Mouse (Mus musculus): ENCODE measurements around the gene Adamts4.
"Not testable (repeated sequence)": the region's sequence is repeated elsewhere in the genome, so short reads cannot be mapped to it uniquely, and the experiment has no call there.

Gene Adamts4

DNA sequence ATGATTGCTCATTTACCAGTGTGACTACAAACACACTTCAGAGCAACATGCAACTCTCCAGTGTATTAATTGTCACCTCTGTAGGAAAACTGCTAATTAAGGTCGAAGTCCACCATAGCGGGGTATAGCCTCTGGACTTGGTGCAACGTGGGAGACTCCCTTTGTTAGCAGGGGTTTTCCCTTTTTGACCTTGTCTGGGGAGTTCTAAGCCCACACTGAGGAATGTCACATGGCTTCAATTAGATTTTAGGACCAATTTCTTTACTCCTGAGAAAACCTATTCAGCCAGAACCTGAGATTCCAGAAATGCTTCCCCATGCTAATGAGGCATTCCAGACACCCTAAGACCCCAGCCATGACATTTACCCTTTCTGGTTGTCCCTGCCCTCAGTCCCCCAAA lies 20.0 kb upstream of the Adamts4 start:
- DNase-seq (ENCODE audit: low read depth, low spot score), result no peak

DNA sequence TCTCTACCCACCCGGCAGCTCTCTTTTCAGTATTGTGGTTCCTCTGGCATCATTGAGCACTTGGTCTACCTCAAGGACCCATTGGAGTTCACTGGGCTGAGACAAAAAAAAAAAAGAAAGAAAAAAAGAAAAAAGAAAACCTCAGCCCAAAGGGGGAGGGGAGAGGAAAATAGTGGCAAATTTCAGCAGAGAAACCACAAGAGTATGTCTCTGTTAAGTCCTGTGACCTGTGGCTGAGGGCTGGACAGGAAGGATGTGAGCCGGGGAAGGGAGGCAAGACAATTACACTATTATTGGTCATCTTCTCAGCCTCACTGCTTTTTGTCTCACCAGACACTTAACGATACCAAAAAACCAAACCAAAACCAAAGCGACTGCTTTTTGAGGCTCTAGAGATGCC lies 18.4 kb upstream of the Adamts4 start:
- DNase-seq (ENCODE audit: low read depth, low spot score), result no peak

DNA sequence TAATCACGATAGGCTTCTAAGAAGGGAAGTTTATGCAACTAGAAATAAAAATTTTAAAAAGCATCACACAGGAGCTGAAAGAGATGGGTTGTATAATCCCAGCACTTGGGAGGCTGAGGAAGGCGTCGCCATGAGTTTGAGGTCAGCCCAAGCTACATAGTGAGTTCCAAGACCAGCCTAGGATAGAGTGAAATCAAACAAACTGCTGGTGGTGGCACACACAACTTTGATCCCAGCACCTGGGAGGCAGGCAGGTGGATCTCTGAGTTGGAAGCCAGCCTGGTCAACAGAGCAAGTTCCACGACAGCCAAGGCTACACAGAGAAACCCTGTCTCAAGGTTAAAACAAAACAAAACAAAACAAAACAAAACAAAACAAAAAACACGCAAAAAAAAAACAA lies 17.9 kb upstream of the Adamts4 start:
- DNase-seq (ENCODE audit: low read depth, low spot score), result no peak

DNA sequence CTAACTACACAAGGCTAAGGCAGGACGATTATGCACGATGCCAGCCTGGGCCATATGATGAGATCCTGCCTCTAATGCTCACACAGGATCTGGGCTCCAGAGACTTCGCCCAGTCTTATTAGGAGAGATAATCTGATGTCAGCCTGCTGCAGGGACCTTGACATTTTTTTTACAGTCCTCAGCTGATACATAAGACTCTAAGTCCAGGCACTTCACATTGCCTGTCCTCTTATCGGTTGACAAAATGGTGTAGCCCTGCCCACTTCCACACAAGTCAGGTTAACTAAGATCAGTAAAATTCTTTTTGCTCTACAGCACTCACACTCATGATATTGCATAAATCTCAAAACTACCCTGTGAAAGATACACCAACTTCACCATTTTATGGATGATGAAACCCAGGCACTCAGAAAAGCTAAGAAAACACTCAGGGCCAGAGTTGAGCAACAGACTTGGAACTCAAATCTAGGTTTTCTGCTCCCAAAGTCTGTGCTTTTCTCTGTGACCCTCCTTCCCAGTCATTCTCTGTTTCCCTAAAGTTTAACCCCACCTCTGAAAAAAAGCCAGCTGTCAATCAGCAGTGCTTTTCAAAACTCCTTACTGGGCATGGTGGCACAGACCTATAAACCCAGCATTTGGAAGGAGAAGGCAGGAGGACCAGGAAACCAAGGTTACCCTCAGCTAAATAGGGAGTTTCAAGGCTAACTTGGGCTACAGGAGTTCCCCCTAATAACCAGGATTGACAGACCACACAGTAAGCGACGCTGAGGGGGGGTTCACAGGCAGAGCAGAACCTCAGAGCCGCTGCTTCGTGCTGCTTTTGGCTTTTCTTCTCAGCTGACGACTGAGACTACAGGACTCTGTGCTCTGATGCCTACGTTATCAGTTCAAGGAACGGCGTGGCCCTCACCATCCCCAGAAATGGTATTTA lies 17.2 kb upstream of the Adamts4 start:
- no peak for DNase-seq (ENCODE audit: low read depth, low spot score)

DNA sequence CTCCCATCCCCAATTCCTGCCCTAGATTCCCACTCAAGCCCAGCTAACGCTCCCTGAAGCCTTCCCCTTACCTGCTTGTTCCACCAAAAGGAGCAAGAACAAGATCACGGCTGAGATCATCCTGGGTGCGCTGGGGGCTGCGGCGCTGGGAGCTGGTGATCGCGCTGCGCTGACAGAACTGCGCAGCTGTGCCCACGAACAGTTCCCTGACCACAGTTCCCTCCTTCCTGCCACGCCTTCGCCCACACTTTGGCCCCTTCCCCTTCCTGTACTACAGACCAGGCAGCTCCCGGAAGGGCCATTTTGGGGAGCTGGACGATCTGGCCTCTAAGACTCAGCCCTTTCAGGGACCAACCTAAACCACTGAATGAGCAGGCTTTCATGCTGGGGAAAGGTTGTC lies 16.1 kb upstream of the Adamts4 start, which contains the start of gene Fcer1g:
Fcer1g (minus strand) TSS at position 240 of the 400 bp plus-strand sequence.
- DNase-seq (ENCODE audit: low read depth, low spot score), result no peak

DNA sequence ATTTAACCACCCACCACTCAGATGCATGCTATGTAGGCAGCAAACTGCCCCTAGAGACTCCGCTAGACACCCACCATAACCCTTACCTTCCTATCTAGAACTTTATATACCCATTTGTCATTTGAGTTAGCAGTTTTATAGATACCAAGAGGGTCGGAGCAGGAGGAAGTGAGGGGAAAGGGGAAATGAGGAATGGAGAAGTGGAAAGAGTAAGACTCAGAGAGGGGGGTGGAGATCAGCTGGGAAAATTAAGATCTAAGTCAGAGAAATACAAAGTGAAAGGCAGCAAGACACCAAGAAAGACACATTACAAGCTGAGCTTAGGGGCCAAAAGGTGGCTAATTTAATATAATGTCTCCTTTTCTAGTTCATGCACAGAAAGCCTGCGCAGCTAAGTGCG lies 15.7 kb upstream of the Adamts4 start:
- no peak for DNase-seq (ENCODE audit: low read depth, low spot score)

DNA sequence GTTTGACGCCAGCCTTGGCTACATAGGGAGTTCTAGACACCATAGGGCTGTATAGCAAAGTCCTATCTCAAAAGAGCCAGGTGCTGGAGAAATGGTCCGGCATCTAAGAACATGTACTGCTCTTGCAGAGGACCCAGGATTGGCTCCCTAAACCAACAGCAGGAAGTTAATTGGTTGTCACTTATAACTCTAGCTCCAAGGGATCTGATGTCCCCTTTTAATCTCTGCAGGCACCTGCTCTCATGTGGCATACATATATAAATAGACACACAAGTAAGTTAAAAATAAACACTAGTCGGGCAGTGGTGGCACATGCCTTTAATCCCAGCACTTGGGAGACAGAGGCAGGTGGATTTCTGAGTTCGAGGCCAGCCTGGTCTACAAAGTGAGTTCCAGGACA lies 14.4 kb upstream of the Adamts4 start:
- DNase-seq (ENCODE audit: low read depth, low spot score), result no peak

DNA sequence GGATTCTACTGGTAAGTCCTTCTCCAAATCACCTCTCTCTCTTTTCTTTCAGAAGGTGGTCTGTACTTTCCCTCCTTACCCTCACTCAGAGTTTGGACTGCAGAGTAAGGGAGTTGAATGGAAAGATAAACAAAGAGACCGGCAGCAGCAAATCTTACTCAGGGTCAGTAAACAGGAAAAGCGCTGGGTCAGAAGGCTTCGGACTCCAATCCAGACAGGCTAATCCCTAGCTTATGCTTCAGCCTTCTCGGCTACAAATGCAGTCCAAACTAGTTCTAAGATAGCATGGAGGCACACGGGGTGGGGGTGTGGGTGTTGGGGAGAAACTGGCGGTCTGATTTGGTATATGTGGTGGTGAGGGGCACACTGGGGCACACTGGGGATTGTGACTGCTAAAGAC lies 12.8 kb upstream of the Adamts4 start:
- peak; percentile 61 for DNase-seq (ENCODE audit: low read depth, low spot score)

DNA sequence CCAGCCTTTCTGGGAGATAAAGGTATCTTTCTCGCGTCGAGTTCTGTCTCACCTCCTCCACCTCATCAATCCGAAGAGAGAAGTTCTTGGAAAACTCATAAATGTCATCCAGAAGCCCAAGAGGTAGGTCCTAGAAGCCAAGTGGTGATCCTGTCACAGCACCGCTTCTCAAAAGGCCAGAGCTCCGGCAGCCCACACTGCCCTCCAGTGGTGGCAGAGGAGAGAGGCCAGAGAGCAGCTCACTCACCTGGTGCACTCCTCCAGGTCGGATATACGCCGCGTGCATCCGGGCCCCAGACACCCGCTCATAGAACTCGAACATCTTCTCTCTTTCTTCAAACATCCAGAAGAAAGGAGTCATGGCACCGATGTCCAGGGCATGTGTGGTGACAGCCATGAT lies 11.8 kb upstream of the Adamts4 start:
- DNase-seq (ENCODE audit: low read depth, low spot score), result peak; percentile 62

DNA sequence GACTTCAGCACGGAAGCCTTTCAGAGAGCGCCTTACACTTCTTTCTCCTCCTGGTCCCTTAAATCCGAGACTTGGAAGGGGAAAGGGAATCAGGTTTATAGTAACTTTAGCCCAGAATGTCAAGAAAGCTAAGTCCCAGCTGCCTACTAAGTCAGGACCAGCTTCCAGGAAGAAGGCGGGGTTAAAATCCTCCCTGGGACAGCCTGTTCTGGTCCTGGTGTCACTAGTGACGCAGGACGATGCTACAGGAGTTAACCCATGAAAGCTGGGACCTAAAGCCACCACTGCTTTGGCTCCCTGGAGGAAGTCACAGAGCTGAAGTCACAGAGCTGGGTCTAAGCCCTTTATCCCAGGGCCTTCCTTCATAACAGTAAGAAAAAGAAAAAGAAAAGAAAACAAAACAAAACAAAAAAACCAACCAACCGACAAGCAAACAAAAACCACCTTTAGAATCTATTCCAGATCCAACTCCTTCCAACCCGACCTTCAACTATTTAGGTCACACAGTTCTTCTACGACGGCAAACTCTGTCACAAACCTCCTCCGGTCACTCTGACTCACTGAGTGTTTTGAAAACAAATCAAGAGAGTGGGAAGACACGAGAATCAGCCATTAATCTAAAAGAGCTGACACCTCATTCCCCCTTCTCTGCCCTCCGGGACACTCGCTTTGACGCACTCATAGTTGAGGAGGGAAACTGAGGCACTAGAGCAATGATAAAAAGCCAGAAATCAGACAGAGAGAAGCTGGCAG lies 10.1 kb upstream of the Adamts4 start:
- no peak for DNase-seq (ENCODE audit: low read depth, low spot score)

DNA sequence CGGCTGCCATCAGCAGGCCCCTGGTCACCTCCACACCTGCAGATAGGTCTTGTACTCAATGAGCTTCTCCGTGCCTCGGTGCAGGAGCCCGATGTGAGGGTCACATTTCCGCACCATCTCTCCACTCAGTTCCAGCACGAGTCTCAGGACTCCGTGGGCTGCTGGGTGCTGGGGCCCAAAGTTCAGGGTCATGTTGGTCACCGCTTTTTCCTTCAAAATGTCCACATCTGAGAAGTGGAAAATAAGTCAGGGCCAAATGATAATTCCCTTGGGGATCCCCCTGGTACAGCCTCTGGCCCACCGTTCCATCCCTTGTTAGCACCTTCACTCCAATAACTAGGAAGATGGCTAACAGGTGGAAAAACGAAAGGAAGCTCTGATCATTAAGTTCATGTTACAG lies 9.3 kb upstream of the Adamts4 start:
- DNase-seq (ENCODE audit: low read depth, low spot score), result no peak

DNA sequence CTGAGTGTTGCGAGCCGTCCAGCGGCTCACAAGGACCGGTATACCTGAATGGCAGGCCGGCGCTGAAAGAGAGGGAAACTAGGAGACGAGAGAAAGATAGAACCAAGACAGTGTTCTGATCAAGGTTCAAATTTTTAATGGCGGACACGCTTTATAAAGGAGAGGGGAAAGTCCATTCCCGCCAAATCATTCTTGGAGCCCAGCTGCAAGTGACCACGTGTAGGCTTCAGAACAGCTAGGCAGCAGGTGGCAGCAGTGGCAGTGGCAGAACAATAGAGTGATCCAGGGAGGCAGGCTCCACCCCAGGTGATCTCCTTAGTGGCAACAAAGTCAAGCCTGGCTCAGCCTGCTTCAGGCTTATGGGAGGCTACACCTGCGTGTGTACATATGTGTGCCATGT lies 8.3 kb upstream of the Adamts4 start:
- not testable (repeated sequence) for DNase-seq (ENCODE audit: low read depth, low spot score)

DNA sequence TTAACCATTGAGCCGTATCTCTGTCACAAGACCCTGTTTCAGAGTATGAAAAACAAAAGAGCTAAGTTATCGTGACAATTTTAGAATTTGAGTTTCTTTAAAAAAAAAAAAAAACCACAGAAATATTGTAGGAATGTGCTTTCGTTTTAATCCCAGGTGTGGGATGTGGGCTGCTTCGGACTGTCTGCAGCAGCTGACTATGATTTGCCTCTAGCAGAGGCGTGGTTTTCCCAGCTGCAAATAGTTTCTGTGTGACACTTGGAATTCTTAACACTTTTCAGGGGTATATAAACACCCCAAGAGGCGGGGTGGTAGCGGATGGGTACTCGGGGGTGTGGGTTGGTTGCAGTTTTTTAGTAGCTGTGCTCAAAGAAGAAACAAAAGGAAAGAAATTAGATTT lies 4.9 kb upstream of the Adamts4 start:
- no peak for DNase-seq (ENCODE audit: low read depth, low spot score)

DNA sequence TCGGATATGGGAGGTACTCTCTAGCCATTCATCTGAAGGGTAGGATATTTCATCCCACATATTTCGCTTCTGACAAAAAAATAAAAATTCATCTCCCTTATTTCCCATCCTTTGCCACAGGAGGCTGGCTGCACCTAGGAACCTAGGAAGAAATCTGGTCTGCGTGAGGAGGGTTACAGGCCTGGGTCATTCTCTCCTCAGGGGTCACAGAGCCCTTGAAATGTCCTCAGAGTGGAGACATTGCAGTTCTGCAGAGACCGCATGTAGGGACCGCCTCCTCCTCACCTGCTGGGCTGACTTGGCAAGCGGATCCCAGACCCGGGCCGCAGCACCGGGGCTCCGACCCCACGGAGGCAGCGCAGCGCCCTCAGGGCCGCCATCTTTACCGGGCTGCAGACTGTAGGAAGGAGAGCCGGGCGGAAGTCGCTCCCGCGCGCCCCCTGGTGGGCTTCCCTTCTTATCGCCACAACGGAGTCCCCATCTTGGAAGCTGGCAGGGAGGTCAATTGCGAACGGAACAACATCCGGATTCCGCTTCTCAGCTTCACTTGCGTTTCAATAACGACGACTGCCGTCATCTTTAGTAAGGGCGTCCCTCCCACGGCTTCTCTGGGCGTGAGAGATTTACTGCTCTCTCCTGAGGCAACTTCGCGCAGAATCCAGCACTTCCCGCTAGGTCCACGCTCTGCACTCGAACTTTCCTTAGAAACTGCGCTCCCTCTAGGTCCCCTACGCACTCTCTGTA lies 3.3 kb upstream of the Adamts4 start:
- DNase-seq (ENCODE audit: low read depth, low spot score), result peak; percentile 98

DNA sequence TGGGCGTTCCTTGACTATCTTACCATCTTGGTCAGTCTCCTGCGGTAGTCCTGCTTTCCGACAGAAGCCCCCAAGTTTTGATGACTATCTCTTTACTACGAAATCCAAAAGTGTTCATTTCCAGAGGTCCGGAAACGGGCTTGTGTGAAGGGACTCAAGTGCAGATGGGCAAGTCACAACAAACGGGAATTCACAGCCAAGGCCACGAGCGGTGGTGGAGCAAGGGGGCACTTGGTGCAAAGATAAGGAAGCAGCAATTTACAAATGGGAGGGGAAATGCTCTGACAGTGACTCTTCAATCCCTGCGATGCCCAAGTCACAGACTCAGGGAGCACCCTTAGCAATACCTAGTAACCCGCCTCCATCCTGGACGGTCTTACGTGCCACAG lies 2.8 kb upstream of the Adamts4 start:
- no peak for DNase-seq (ENCODE audit: low read depth, low spot score)

DNA sequence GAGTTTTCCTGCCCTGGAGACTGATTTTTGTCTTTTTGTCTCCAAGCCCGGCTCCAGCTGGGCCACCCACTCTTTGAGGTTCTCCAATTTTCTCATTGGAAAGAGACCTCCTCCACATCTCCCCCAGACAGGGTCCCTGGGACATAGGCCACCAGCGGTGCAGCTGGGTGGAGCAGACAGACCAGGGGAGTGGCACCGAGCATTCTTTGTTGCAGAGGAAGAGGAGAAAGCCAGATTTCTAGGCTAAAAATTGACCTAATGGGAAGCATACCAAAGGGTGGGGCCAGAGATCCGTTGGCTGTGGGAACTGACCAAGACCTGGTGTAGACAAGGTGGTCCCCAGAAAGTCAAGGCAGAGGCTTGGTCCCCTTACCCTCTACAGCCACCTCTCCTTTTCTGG lies 2.3 kb upstream of the Adamts4 start:
- DNase-seq (ENCODE audit: low read depth, low spot score), result no peak

DNA sequence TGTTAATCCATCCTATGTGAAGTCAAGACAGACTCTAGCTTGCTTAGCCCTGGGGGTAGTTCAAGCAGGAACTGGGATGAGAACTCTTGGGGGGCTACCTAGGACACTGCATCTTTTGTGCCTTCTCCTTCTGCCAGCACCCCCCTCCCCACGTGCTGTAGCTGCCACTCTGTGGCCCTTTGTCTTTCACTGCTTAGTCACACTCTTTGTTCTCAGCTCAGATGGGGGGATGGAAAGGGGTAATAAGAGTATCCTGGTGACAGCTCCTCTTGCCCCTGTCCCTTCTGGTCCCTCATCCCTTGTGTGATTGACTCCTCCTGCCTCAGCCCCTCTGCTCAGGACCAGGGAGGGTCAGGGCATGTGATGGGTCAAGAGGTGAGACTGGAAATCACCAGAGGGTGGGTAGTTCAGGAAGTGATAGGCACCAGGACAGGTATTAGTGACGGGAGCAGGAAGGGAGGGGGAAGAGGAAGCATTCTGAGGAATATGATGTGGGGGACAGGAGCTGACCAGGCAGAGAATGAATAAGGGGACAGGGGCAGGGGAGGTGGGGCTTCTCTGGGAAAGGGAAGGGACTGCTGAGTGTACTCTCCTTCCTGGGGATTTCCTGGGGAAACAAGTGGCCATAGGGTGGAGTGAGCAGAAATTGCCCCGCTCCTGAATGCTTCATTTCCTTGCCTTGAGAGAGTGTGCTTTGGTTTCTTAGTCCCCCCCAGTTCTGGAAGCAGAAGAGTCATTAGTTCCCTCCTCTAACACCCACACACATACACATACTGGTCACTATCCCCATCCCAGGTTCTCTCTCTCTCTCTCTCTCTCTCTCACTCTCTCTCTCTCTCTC lies 1.6 kb upstream of the Adamts4 start:
- DNase-seq (ENCODE audit: low read depth, low spot score), result no peak

DNA sequence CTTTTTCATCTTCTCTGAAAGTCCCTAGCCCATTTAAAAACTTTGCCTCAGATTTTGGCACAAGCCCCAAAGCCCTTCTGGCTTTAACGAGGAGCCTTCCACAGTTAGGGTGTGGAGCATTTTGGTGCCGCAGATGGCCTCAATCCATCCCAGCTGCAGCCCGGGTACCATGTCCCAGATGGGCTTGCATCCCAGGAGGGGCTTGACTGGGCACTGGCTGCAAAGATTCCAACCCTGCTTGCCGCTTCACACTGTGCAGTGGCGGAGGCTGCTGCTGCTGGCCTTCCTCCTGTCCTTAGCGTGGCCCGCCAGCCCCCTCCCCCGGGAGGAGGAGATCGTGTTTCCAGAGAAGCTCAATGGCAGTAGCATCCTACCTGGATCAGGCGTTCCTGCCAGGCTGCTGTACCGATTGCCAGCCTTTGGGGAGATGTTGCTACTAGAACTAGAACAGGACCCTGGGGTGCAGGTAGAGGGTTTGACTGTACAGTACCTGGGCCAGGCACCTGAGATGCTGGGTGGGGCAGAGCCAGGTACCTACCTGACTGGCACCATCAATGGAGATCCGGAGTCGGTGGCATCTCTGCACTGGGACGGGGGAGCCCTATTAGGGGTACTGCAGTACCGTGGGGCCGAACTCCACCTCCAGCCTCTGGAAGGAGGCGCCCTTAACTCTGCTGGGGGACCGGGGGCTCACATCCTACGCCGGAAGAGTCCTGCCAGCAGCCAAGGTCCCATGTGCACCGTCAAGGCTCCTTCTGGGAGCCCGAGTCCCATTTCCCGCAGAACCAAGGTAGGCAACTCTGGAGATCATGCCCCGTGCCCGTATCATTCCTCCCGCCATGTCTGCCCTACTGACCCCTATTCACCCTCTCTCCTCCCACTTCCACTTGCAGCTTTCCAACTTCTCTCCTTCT lies 716 bp downstream of the Adamts4 start, which contains the start of gene Ndufs2:
Ndufs2 (minus strand) TSS at position 709 of the 914 bp plus-strand sequence.
- DNase-seq (ENCODE audit: low read depth, low spot score), result no peak

DNA sequence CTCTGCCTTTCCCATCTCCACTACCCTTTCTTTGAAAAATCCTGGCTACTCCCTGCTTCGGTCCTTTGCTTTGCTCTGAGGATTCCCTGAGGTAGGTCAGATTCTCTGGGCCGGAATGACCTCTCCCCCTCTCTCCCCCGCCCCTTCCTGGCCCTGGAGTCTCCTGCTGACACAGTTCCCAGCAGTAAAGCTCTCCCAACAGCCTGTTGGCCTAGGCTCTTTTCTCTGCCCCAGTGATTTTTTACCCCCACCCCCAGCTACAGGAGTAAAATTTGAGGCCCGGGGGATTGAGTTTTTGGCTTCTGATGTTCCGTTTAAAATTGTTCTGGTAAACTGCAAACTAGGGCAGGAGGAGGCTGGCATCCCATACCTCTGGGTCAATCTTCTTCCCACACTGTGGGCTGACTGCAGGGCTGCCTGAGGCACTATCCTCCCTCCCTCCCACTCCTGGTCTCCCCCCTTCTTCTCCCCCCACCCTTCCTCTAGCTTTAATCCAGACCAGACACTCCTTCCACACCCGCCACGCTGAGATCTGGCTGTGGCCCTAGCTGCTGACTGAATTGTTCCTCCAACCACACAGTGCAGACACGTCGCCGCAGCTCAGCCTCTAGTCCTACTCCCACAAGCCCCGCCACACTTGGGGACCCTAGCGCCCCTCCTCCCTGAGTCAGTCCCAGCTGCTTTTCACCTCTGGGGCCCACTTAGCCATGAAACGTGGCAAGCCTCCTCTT lies 1.5 kb downstream of the Adamts4 start:
- DNase-seq (ENCODE audit: low read depth, low spot score), result no peak

Measured in retina, adult 2 months (tissue).